Mouse (Mus musculus) small intestine, adult 2 months (tissue): Measurements from ENCODE around the gene Dyrk1a.

Experiments
- CTCF ChIP-seq: fragments of 200-500 bp; IDR thresholded peaks from 2 replicates; pipeline ENCODE4 v1.5.1; 2012; ENCODE audit warnings: low read depth, mild to moderate bottlenecking, control low read depth, inconsistent platforms, low read length, moderate library complexity, mixed read lengths; ENCODE audit not compliant: insufficient replicate concordance, insufficient read length; ENCODE audit errors: extremely low read depth
- POLR2A ChIP-seq: fragments of 200-500 bp; IDR thresholded peaks from 2 replicates; pipeline ENCODE4 v1.6.1; 2012; ENCODE audit warnings: low read depth, mild to moderate bottlenecking, control low read depth, inconsistent platforms, low read length, moderate library complexity

DNA sequence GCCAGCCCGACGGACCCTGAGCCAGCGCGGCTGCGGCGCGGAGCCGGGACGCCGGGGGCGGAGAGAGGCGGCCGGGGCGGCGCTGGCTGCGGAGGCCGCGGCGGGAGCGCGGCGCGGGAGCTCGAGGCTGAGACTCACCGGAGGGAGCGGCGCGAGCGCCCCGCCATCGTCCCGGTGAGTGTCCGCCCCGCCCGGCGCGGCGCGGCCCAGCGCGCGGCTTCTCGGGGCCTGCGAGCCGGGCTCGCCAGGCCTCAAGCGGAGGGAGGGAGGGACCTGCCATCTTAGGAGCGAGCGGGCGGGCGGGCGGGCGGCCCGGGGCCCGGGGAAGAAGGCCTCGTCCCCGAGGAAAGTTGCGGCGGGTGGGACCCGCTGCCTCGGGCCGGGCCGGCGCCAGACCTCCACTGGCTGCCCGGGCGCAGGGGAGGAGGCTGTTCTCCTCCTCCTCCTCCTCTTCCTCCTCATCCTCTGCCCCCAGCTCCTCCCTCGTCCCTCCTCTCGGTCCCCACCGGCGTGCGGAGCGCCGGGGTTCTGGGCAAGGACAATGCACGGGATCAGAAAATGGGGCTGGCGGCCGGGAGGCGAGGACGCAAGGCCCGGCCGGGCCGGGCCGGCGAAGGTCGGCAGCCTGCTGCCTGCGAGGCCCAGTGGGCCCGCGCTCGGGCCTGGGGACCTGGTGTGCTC lies 691 bp downstream of the Dyrk1a start:
- no peak for TF ChIP-seq CTCF
- TF ChIP-seq POLR2A, result no peak; the same call in 1 of the 2 replicates
